Mouse (Mus musculus) CD4-positive helper T cell, adult 2 months (primary cell): ENCODE data around the gene Gm42372.

Source experiments
- DNase-seq: peaks from one replicate; pipeline ENCODE4 v3.0.0-alpha.2; 2012; ENCODE audit warnings: low read depth, missing footprints, low spot score

The Gm42372 gene

DNA sequence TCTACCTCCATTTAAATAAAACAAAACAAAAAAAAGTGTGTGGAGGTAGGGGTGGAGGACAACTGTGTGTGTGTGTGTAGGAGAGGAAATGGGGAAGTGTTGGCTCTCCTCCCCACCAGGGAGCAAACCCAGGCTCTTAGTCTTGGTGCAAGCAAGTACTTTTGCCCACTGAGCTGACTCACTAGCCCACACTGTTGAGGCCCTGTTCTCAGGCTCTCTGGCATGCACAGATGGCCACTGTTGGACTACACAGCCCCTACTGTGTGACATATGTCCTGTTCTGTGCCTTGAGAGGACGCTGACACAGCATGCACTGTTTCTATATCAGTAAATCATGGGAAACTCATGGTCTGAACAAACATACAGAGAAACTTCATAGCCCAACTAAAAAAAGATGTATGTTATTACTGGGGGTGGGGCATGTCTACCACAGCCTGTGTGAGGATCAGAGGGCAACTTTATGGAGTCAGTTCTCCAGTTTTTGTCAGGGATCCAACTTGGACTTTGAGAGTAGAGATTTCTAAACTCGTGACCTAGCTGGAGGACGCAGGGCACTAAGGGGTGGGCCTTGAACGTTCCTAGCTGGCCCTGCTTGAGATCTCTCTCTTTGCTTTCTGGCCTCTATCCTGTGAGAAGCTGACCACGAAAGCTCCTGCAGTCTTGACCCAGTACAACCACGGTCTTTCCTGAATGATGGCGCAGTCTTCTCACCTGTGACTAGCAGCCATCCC lies 20.5 kb downstream of the Gm42372 start:
- no peak for DNase-seq

- DNase-seq, result no peak
These were observed 21.8 kb downstream of the Gm42372 start for GRCm38 (mm10) chr7:17004716-17005115.

DNA sequence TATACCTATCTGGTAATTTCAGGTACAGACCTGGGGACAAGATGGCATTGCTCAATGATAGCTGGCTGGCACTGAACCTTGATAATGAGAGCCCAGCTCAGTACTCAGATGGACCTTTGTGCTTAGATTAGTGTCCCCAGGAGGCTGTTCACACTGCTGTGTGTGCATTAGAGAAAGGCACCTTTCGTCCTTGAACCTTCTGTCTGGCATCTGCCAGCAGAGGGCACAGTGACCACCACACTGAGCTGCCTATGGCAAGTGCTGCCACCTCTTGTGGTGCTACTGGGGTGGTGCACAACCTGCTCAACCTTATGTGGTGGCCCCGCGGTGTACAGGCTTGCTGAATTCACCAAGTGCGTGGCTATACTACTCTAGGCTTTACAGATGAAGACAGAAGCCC lies 24.4 kb downstream of the Gm42372 start:
- DNase-seq, result peak; percentile 55

DNA sequence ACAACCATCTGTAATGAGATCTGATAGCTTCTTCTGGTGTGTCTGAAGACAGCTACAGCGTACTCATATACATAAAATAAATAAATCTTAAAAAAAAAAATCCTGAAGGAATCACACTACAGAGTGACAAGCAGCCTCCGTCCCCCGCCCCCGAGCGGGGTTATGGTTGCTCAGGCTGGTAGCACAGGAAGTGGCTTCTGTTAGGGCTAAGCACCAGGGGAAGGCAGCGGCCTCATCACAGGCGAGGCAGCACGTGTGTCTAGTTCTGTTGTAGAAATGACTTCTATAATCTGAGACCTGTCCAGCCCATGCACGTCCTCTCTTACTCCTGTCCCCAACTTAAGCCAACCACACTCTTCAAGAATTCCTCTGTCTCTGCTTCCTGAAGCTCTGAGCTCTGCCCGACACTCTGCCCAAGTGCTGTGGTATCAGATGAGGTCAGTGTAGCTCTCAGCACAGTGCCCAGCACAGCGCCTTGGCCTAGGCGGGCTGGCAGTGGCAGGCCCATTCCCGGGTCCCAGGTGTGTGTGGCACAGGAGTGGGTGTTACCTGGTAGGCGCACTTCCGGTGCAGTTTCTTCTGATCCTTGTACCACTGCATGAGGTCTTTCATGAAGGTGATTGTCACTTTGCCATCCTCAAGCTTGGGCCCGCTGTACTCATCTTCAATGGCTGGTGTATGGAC lies 26.6 kb downstream of the Gm42372 start:
- DNase-seq, result peak; percentile 60

DNA sequence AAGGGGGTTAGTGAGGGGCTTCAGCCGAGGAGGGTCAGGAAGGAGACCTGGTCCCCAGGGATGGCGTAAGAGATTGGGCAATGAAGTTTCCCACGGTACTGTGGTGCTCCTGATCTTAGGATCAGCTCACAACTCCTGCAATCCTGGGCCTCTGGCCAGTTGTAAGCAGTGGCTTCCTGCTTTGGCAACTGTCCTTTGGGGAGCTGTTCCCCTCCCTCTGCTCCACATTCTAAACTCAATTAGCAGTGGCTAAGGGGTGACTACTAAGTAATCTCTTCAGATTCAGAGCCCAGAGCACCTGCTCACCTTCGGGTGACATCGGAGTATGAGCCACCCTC lies 27.1 kb downstream of the Gm42372 start:
- DNase-seq, result no peak

- DNase-seq, result no peak
These were observed 29.2 kb downstream of the Gm42372 start for GRCm38 (mm10) chr7:17011909-17012590.

DNA sequence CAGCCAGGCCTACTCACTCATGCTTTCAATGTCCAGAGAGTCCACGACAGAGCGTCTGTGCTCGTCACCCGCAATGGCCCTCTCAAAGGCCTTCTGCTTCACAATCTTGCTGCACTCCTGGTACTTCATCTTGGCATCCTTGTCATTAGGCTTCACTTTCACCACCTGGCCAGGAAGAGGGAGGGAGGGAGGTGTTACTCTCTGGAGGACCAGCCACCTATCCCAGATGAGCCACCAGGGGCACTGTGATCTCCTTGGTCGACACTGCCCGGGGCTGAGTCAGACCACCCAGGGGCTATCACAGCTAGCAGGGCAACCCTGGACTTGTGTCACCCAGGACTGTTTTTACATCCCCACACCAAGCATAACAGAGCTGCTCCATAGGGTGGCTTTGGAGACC lies 32.5 kb downstream of the Gm42372 start:
- no peak for DNase-seq

GRCm38 (mm10) chr7:17017036-17017435 lies 34.1 kb downstream of the Gm42372 start:
- no peak for DNase-seq

DNA sequence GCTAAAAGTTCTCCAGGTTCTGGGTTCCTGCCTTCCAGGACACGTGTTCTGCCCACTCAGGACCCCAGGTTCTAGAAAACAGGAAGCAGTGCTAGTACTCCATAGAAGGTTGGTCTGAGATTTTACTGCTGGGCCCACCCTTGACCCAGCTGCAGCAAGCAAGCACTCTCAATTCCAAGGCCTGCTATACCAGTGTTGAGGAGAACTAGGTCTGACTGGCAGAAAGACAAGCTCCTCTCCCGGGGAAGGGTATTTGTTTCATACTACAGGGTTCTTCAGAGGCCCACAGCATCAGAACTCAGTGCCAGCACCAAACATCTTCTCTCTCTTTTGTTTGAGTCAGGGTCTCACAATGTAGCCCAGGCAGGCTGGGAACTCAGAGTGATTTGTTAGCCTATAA lies 35.0 kb downstream of the Gm42372 start:
- DNase-seq, result no peak

DNA sequence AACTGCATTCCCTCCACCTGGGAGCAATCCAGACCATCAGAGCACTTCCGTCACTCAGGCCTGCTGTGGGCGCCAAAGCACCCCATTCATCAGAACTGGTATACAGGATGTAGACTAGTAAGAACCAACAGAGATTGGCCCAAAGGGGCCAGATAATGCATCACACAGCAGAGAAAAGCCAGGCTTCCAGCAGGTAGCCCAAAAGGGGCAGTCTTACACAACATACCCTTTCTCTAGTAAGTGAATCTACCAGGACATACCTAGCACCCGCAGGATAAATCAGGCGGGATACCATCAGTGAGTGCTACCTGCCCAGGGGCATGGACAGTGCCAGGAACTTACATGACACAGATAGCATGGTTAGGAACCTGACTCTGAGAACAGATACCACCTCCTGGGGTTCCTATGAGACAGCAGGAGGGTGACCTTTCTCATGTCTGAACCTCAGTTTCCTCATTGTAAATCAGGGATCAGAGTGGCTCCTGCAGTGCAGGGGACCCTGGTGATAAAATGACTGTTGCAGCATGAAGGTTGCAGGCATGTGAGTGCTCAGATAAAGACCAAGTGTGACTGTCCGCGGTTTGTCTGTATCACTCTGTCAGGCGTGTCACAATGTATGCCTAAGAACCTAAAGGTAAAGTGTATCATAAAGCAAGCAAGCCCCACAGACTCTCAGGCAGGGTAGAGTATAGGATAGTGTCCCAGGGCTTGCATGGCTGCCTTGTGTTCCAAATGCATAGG lies 36.7 kb downstream of the Gm42372 start:
- DNase-seq, result no peak

DNA sequence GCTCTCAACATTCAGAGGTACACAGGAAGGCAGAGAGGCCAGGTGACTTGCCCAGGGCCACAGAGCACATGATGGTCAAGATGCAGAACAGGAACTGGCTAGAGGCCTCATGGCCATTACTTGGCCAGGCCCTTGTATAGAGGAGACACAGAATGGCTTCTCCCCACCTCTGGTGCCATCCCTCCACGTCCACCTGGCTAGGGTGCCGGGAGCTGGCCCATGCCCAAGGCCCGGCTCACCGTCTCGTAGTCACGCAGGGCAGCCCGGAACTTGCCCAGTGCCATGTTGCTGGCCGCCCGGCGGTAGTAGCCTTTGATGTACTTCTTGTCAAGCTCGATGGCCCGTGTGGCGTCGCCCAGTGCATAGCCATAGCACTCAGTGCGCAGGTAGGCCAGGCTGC lies 39.3 kb downstream of the Gm42372 start:
- DNase-seq, result no peak

- DNase-seq, result no peak
These were observed 40.8 kb downstream of the Gm42372 start for GRCm38 (mm10) chr7:17023701-17024100.

DNA sequence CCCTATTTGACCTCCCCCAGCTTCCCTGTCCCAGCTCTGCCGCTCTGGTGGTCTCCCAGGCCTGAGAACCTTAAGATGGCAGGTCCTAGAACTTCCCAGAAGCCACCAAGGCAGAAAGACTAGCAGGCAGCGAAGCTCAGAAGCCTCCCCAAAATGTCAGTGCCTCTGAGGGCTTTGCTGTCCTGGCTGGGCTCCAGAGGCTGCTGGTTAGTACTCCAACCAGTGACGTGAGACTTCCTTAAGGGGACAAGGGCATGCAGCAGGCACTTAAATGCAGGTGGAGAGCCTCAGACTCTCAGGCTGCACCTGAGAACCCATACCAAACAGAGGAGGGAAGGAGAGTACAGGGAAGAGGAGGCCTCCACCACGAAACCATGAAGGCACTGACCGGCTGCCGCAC lies 41.3 kb downstream of the Gm42372 start:
- DNase-seq, result no peak

DNA sequence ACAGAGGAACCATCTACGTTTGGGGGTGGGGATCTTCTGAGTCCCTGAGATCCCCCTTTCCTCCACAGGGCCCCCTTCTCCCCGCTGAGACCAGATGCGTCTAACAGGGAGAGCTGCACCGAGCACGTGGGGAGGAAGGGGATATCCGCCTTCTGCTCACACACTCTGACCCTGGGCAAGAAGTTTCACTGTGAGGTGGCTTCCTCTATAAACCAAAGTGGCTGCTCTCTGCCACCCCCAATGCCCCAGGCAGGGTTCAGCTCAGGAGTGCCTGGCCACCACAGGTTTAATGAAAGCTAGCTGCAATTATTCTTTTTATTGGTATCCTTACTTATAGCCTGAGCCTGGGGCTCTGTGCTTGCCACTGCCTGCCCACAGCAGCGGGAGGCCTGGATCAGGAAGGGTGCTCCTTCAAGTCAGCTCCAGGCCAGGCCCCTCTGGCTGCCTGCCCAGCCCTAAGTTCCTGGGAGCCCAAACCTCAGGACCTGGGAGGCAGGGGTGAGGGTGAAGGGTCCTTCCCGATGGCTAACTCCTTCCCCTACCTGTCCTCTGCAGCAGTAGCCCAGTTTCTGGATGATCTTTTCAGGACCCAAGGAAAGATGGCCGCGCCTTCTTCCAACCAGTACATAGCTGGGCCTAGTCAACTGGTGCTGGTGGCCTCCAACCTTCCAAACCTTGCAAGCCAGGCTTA lies 42.1 kb downstream of the Gm42372 start:
- DNase-seq, result peak; percentile 54

DNA sequence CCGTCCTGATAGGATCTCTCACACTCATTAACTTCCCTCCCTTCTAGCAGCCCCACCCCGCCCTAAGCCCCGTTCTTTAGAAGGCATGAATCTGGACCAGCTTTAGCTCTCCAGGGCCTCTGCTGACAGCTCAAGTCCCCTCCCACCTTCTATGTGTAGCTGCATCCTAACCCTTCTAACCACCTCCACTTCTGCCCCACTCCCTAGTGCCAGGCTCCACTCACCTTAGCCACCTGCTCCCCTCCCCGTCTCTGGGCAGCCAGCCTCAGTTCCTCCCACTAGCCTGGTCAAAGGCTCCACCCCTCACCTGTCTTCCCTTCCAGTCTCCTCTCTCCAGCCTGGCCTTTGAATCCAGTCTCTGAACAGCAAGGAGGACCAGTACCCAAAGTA lies 42.6 kb downstream of the Gm42372 start:
- DNase-seq, result peak; percentile 34

DNA sequence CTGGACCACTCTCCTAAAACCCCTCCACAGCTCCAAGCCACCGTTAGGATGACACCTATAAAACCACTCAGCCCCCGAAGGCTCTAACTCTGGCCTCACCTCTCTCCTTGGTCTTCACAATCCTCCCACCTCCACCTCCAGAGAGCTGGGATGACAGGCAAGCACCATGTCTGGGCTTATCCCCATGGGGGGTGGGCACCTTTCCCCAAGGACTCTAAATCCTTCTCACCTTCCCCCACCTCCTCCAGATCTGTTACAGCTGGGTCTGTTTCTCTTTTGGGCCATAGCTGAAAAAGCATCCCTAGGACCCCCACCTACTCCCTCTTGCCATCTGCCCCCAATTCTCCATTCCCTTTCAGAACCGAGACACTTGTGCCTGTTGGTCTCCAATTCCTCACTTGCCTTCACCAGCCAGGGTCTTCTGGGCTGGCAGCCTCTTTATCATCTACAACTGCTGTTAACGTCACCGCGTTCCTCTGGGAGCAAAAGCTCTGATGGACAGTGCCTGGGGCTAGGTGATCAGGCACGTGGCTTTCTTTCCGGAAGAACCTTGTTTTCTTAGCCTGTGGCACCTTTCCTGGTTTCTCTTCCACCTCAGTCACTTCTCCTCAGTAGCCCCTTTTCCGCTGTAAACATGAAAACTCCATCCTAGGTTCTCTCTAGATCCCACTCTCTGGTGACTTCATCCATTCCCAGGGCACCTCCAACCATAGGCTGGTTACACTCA lies 43.2 kb downstream of the Gm42372 start:
- no peak for DNase-seq

DNA sequence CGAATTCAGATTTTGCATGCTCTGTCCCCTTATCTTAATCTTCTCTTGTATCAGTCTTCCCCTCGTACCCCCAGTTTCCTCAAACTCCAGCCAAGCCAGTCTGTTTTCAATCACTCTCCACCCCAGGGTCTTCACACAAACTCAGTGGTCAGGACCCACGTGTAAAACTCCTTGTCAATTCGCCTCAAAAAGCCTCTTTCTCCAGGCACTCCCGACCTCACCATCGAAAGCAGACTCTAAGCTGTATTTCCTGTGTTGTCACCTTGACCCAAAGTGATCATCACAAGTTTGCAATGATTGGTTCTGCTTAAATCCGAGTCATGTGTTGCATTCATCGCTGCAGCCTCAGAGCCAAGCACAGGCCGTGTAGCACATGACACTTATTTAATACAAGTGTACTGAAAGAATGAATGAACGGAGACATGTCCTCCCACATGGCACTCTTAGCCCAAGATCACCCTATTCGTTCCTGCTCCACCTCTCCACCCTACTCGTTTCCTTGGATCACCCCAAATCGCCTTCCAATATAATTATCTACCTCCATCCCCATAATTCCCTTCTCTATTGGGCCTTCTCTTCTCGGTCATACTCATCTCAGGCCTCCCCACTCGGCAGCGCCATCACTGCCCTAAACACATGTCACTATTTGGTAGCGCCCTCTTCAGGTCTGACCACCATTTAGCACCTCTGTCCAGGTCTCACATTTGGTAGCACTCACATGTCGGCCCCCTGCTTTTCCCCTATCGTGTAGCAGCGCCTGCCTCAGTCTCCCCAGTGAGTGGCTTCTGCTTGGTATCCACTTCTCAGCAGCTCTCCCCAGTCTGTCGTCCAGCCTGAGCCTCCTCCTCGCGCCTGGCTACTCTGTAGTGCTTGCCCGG lies 44.1 kb downstream of the Gm42372 start:
- peak; percentile 79 for DNase-seq

DNA sequence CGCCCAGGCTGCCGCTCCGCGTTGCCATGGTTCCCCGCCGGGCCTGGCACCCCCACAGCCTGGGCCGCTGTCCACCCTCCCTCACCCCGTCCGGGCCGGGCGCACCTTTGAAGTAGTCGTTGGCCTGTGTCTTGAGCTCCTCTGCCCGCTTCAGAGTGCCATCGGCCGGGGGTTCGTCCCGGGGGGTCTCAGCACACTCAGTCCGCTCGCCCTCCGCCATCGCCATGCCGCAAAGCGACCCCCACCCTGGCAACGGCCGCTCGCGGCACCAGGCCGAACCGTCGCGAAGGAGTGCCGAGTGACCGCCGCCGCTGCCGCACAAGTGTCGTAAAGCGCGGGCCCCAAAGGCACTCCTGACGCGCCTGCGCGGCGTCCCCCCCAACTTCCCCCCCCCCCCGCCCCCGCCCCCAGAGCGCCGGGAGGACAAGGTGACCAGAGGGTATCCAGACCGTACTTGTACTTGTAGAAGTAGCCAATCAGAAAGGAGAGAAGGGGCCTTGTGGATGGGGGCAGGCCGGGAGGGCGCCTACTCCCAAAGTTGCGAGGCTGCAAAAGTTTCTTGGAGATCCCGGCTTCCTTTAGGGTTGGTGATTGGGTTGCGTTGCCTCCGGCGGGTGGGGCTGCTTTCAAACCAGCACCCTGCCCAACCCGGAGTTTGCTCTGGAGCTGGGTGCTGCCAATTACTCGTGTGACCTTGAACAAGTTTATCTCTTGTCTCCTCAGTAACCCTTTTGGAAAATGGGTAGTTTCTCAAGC lies 44.9 kb downstream of the Gm42372 start, which contains the start of gene Ppp5c:
Gene Ppp5c, minus strand, starts transcription at position 337 of the 756 bp plus-strand sequence.
- peak; percentile 81 for DNase-seq

GRCm38 (mm10) chr7:17028923-17029322 lies 46.0 kb downstream of the Gm42372 start:
- DNase-seq, result no peak
